Mouse (Mus musculus): ENCODE results near the gene Cdc42bpb. TPM values are rescaled to one million over a fixed set of nuclear protein-coding genes. Genes with fewer than 3 reads are reported as not detected.

The Cdc42bpb gene
- polyA plus RNA-seq, 1 experiment from 2014 or later: 25.6 TPM

DNA sequence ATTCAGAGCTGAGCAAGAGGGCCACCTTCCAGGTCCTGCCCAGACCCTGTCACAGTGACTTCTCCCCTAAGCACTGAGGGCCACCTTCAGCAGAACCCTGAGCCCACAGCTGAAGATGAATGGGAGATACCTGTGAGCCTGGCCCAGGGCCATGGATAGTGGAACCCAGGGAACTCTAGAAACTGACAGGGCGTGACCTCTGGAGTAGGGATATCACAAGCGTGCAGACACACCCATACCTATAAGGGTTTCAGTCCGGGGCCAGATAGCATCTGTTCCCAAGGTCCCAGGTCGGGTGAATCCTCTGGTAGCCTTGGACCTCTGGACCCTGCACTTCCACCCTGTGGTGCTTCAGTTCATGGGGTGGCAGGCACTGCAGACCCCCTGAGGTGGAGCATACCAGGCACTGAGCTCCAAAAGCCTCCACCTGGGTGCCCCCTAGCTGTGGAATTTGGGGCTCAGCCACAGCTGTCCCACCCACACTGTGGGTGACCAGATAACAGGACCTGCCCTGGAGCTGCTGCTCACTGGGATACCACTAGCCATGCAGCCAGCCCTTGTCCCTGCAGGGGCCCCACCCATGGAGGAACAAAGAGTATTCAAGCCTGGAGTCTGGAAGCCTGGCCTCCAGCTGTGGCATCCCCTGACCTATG is 109.7 kb downstream of the Cdc42bpb start:
- no peak for ATAC-seq (ENCODE audit: insufficient number of reproducible peaks, insufficient read depth, low FRiP score, low TSS enrichment, low read depth)
- no peak overlapping the region for H3K27ac ChIP-seq
- peaks cover 11% of the 10 kb centered on the region for H3K4me1 ChIP-seq (replicated peaks)
- no peak overlapping the region for H3K4me2 ChIP-seq
- H3K9ac ChIP-seq (replicated peaks): no peak overlapping the region
- 65% methylated on average over 4 of the region's 4 CpGs for WGBS
- peaks cover 47% of the 10 kb centered on the region for H3K27me3 ChIP-seq
- H3K9me3 ChIP-seq: no peaks in the 10 kb centered on the region
- H3K4me3 ChIP-seq (replicated peaks): no peak overlapping the region
- peaks cover 19% of the 10 kb centered on the region for H3K36me3 ChIP-seq

DNA sequence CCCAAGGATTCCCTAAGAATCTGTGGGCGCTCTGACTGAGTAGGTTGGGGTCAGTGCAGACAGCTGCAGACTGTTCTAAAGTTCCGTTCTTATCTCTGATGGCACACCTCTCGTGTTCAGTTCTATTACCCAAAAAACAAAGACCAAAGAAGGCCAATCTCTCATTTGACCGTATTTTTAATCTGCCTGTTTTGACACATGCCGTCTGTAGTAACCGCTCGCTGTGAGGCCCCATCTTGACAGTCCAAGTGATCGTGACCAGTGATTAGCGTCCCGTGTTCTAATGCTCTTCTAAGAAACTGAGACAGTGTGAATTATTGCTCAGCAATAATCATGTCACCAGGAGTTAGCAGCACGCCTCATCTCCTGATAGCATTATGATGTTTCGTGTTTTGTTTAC is 110.9 kb downstream of the Cdc42bpb start:
- Histone ChIP-seq H3K9me3 (no peaks in the 10 kb centered on the region), H3K27me3 (peaks cover 35% of the 10 kb centered on the region), H3K4me3 (replicated peaks) (no peak overlapping the region), H3K36me3 (peaks cover 27% of the 10 kb centered on the region), H3K9ac (replicated peaks) (no peak overlapping the region), H3K27ac (no peak overlapping the region), H3K4me1 (replicated peaks) (peaks cover 8% of the 10 kb centered on the region), H3K4me2 (no peak overlapping the region)
- no peak for ATAC-seq (ENCODE audit: insufficient number of reproducible peaks, insufficient read depth, low FRiP score, low TSS enrichment, low read depth)
- 82% methylated on average over 12 of the region's 12 CpGs for WGBS

DNA sequence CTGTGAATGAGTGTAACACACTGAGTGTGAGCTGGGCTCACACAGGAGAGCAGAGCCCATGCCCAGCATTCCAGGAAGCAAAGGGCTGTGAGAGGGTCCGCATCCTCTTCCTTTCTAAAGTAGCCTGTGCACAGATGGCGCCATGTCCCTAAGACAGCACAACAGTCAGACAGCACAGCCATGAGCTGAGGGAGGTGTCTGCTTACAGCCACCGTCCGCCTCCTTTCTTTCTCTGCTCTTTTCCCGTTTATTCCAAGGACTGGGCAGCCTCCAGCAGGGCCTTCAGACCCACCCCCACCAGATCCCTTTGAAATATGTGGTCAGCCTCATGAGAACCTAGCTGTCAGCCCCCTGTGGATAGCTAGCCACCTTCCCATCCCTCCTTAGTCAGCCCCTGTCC is 112.3 kb downstream of the Cdc42bpb start:
- H3K4me3 ChIP-seq (replicated peaks): no peak overlapping the region
- ATAC-seq (ENCODE audit: insufficient number of reproducible peaks, insufficient read depth, low FRiP score, low TSS enrichment, low read depth): no peak
- peaks cover 41% of the 10 kb centered on the region for H3K36me3 ChIP-seq
- no peak overlapping the region for H3K9ac ChIP-seq (replicated peaks)
- 65% methylated on average over 5 of the region's 5 CpGs for WGBS
- H3K27me3 ChIP-seq: peaks cover 21% of the 10 kb centered on the region
- no peaks in the 10 kb centered on the region for H3K9me3 ChIP-seq
- no peaks in the 10 kb centered on the region for H3K4me1 ChIP-seq (replicated peaks)
- H3K4me2 ChIP-seq: no peak overlapping the region
- H3K27ac ChIP-seq: no peak overlapping the region

DNA sequence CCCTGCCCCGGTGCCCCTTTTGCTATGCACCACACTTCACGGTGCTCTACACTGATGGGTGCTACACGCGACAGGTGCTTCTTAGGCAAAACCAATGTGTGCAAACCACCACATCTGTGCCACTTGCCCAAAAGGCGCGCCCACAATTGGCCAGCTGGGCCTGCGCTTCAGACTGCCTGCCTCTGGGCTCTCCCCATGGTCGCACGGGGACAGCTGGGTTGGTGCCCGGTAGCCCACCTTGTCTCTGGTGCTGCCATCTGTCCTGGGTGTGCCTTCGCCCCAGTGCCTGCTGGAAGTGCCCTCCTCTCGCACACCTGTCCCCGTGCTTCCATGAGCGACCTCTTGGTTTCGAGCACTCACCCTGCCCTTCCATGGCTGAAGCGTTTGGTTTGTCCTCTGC is 113.9 kb downstream of the Cdc42bpb start:
- Histone ChIP-seq H3K9ac (replicated peaks) (no peak overlapping the region), H3K27ac (no peak overlapping the region), H3K27me3 (peaks cover 6% of the 10 kb centered on the region), H3K9me3 (no peaks in the 10 kb centered on the region), H3K36me3 (peaks cover 53% of the 10 kb centered on the region), H3K4me3 (replicated peaks) (no peak overlapping the region), H3K4me1 (replicated peaks) (no peaks in the 10 kb centered on the region), H3K4me2 (no peak overlapping the region)
- no peak for ATAC-seq (ENCODE audit: insufficient number of reproducible peaks, insufficient read depth, low FRiP score, low TSS enrichment, low read depth)
- WGBS: 95% methylated on average over 16 of the region's 16 CpGs

DNA sequence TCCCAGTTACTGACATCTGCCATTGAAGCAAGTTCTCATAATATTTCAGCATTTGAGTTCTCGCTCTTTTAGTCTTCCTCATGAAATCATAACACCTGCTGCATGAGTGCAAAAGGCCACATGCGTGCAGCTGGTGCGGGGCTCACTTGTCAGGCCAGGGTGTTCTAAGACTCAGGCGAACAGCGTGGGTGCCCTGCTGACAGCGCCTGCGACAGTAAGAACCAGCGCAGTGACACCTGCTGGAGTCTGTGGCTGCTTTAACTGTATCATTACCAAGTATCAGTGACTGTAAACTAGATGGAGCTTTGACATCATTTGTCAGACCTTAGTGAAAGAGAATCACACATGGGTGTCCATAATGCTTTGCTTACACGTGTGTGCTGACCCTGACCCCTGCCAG is 126.3 kb downstream of the Cdc42bpb start:
- Histone ChIP-seq H3K27ac (no peak overlapping the region), H3K27me3 (no peaks in the 10 kb centered on the region), H3K9ac (replicated peaks) (no peak overlapping the region), H3K4me1 (replicated peaks) (no peaks in the 10 kb centered on the region), H3K4me2 (no peak overlapping the region), H3K36me3 (peaks cover 54% of the 10 kb centered on the region), H3K4me3 (replicated peaks) (no peak overlapping the region), H3K9me3 (no peaks in the 10 kb centered on the region)
- no peak for ATAC-seq (ENCODE audit: insufficient number of reproducible peaks, insufficient read depth, low FRiP score, low TSS enrichment, low read depth)
- WGBS: 74% methylated on average over 9 of the region's 9 CpGs

DNA sequence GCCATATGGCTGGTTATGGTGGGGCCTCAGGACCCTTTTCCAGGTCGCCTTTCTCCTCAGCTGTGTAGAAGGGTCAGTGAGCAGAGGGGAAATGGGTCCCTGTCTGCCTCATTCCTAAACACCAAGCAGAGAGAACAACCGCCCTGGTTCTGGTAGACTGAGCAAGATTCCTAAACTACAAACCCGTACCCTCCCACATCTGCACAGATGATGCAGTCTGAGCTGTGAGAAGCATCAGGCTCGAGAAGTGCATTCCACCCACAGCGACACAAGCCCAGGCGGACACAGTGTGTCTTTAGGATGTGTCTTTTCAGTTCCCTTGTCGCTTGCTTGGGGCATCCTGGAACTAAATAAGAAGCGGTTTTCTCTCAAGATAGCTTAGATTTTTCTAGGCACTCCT is 127.4 kb downstream of the Cdc42bpb start:
- H3K27me3 ChIP-seq: no peaks in the 10 kb centered on the region
- ATAC-seq (ENCODE audit: insufficient number of reproducible peaks, insufficient read depth, low FRiP score, low TSS enrichment, low read depth): no peak
- H3K9ac ChIP-seq (replicated peaks): no peak overlapping the region
- H3K36me3 ChIP-seq: peaks cover 52% of the 10 kb centered on the region
- no peak overlapping the region for H3K4me3 ChIP-seq (replicated peaks)
- no peaks in the 10 kb centered on the region for H3K4me1 ChIP-seq (replicated peaks)
- no peak overlapping the region for H3K27ac ChIP-seq
- H3K4me2 ChIP-seq: no peak overlapping the region
- H3K9me3 ChIP-seq: no peaks in the 10 kb centered on the region
- 85% methylated on average over 8 of the region's 8 CpGs for WGBS

DNA sequence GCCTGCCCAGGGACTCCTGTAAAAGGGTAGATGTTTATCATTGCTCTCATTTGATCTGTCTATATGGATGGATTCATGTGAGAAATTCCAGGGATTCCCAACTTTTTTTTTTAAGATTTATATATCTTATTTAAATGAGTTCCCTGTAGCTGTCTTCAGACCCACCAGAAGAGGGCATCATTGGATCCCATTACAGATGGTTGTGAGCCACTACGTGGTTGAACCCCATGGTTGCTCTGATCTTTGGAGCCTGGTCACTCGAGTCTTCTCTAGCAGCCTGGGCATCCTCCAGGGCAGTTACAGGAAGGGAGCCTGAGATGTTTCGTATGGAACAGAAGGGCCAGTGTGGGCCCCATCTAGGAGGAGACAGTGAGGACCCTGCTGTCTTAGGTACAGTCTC is 128.4 kb downstream of the Cdc42bpb start:
- no peaks in the 10 kb centered on the region for H3K9me3 ChIP-seq
- H3K4me1 ChIP-seq (replicated peaks): no peaks in the 10 kb centered on the region
- H3K4me2 ChIP-seq: no peak overlapping the region
- no peak overlapping the region for H3K27ac ChIP-seq
- no peak overlapping the region for H3K4me3 ChIP-seq (replicated peaks)
- no peak for ATAC-seq (ENCODE audit: insufficient number of reproducible peaks, insufficient read depth, low FRiP score, low TSS enrichment, low read depth)
- no peaks in the 10 kb centered on the region for H3K27me3 ChIP-seq
- WGBS: 61% methylated on average over 3 of the region's 3 CpGs
- peaks cover 54% of the 10 kb centered on the region for H3K36me3 ChIP-seq
- H3K9ac ChIP-seq (replicated peaks): no peak overlapping the region

DNA sequence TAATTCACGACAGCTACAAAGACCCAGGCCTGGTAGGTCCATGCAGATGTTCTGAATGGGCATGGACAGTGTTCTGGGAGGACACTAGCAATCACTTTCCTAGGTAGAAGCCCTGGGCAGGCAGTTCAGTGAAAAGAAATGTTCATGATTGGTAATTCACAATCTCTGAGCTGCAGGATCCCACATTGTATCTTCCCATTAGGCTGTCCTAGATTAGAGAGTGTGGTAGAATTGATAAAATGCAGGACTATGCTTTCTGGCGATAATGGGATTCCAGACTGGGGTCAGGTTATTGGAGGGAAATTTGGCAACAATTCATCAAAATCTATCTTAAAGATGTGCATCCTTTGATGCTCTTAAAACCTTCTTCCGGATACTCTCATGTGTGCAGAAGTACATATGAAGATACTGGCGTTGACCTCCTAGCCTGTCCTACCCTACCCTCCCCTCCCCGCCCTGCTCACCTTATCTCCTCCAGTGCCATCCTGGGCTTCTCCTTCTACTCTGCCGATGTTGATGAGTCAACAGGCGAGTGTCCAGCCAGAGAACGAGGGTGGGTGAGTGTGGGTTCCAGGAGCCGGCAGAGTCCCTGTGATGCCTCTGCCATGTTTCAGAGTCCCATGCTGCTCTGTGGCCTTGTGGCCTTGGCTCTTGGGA is 130.6 kb downstream of the Cdc42bpb start:
- ATAC-seq (ENCODE audit: insufficient number of reproducible peaks, insufficient read depth, low FRiP score, low TSS enrichment, low read depth): no peak
- no peak overlapping the region for H3K9ac ChIP-seq (replicated peaks)
- no peaks in the 10 kb centered on the region for H3K9me3 ChIP-seq
- peaks cover 63% of the 10 kb centered on the region for H3K36me3 ChIP-seq
- no peak overlapping the region for H3K4me3 ChIP-seq (replicated peaks)
- WGBS: 91% methylated on average over 9 of the region's 9 CpGs
- H3K27me3 ChIP-seq: no peaks in the 10 kb centered on the region
- H3K4me1 ChIP-seq (replicated peaks): no peaks in the 10 kb centered on the region
- H3K27ac ChIP-seq: no peak overlapping the region
- H3K4me2 ChIP-seq: no peak overlapping the region

DNA sequence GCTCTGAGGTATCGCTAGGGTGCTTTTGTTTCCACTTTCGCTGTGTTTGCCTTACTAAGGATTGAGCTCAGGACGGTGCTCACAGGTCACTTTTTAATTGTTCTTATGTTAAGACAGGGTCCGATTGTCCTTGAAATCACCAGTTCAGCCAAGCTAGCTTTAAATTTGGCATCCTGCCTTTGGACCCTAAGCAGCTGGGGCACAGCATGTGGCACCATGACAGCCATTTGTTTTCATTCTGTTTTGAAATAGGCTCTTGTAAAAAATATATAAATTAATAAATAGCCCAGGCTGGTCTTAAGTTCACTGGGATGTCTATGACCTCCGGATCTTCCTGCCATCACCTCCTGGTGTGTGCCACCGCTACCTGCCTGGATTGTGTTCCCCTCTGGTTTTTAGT is 132.4 kb downstream of the Cdc42bpb start:
- no peak overlapping the region for H3K9ac ChIP-seq (replicated peaks)
- H3K9me3 ChIP-seq: no peaks in the 10 kb centered on the region
- 87% methylated on average over 6 of the region's 6 CpGs for WGBS
- ATAC-seq (ENCODE audit: insufficient number of reproducible peaks, insufficient read depth, low FRiP score, low TSS enrichment, low read depth): no peak
- no peak overlapping the region for H3K4me2 ChIP-seq
- H3K4me1 ChIP-seq (replicated peaks): no peaks in the 10 kb centered on the region
- no peak overlapping the region for H3K4me3 ChIP-seq (replicated peaks)
- H3K36me3 ChIP-seq: peaks cover 72% of the 10 kb centered on the region
- no peak overlapping the region for H3K27ac ChIP-seq
- no peaks in the 10 kb centered on the region for H3K27me3 ChIP-seq

DNA sequence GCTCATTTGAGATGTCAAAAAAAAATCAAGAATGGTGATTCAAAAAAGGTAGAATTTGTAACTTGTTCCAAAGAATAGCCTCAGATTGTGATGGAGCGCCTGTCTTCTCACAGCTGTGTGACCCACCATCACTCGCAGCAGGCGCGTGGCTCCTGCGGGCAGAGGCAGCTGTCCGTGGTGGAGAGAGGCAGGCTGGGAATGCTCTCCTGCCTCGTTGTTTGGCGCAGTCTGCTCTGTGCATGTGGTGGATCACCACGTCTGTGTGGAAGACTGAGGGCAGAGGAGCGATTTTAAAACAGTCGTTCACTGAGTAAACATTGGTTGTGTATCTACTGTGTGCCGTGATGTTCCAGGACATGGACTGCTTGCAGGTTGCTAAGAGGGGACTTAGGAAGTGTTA is 133.8 kb downstream of the Cdc42bpb start:
- Histone ChIP-seq H3K9me3 (no peaks in the 10 kb centered on the region), H3K36me3 (peaks cover 77% of the 10 kb centered on the region), H3K9ac (replicated peaks) (no peak overlapping the region), H3K4me1 (replicated peaks) (no peaks in the 10 kb centered on the region), H3K27me3 (no peaks in the 10 kb centered on the region), H3K4me2 (no peak overlapping the region), H3K27ac (no peak overlapping the region), H3K4me3 (replicated peaks) (no peak overlapping the region)
- WGBS: 90% methylated on average over 12 of the region's 12 CpGs
- no peak for ATAC-seq (ENCODE audit: insufficient number of reproducible peaks, insufficient read depth, low FRiP score, low TSS enrichment, low read depth)

All from limb, embryonic 12.5 days (tissue).